Mouse (Mus musculus) induced T-regulatory cell, adult 2 months (primary cell): ENCODE results near the gene Sugt1.

Experiments
- DNase-seq: peaks from one replicate; pipeline ENCODE4 v3.0.0-alpha.2; 2012; ENCODE audit warnings: low read depth

Gene Sugt1

DNA sequence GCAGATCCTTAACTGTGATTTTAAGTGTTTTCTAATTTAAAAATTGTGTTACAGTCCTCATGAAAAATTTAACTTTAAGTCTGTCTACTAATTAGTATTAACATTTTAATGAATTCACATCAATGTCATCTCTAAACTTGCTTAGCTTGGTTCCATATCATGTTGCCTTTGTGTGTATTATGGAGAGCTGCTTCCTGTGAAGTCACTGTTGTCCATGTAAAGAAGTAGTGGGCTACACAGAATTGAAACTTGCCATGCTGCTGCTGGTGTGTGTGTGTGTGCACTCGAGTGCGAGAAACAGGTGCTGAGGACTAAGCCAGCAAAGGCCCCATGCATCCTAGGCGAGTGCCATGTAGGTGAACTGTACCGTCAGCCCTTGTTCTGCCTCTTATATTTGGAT lies 19.9 kb downstream of the Sugt1 start:
- no peak for DNase-seq

DNA sequence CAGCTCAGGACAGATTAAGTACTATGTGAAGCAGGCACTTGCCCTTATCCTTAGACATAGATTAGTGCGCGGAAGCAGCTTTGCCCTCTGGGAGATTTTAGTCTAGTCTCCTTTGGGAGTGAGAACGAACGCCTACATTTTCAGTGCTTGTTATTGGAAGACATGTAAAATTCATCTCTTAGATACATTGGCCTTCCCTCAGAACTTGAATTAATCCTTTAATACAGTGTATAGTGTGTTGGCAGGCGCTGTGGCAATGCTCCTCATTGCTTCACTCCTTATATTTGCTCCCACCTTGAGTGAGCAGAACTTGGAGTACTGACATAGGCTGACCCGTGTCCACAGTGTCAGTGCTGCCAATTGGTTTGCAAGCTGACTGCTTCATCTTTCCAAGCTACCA lies 20.8 kb downstream of the Sugt1 start:
- no peak for DNase-seq

DNA sequence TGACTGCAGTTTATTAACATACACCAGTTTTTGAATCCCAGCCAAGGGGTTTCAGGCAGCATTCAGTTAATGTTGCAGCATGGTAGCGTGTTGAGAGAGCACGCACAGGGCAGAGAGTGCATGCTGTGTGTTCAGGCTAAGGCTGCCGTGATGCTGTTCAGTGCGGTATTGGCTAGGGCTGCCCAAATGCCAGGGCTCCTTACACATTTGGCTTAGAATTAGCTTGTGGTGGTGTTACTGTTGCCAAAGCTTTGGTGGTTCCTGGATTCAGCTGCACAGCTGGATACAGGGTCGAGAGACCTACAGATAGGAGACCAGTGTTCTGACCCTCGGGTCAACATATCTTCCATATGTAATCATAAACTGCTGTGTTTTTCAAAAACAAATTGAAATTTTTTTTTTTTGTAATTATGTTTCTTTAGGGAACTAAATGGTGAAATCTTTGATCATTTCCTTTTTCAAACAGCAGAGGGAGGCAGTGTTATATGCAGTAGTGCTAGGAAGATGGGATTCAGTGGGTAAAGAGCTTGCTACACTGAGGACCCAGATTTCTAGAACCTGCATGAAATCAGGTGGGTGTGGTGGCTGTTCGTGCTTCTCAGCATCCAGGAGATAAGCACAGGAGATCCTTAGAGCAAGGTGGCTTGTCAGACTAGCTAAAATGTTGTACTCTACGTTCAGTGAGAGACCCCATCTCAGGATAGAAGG lies 29.8 kb downstream of the Sugt1 start:
- DNase-seq = peak; percentile 8

DNA sequence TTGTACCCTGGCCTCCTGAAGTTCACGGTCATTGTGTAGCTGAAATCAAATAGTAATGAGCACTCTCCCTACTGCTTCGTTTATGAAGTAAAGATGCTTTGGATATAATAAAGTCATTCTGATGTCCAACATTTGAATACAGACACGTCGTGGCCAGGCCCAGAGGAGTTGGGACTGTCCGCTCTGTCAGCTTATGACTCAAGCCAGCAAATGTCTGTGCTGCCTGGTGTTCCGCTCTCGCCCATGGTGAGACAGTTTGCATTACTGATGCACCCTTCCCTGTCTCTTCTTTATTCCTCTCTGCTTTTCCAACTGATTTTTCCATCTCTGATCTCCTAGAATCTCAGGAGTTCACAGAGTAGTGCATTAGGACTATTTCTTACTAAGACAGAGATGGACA lies 32.3 kb downstream of the Sugt1 start:
- no peak for DNase-seq

DNA sequence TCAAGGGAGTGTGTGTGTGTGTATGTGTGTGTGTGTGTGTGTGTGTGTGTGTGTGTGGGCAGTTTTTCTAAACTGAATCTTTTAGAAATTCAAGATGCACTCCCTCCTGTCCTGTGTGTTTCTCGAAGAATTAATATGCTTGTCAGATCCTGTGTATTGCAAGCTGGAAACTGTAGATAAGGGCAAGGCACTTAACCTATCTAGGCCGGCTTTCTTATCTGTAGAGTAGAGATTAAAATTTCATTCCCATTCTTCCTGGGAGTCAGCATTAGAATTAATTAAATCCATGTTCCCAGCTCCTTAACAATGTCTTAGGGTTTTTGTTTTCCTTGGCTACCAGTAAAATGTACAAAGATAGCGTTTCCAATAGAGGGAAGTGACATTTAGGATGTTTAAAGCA lies 33.7 kb downstream of the Sugt1 start:
- no peak for DNase-seq

DNA sequence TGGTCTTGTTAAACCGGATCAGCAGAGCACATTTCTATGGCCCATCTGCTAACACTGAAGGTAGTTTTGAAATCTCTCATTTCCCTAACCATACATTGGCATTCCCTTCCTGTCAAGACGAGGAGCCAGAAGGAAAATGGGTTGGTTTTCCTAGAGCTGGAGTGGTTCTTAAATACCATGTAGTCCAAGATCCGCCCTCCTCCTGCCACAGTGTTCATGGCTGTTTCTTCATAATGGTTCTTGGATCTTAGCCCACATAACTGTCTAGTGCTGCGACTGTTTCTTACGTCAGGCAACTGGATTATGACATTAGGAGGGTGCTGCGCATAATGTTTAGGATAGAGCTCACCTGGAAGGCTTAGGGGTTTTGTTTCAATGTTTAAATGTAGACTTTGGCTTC lies 44.8 kb downstream of the Sugt1 start:
- no peak for DNase-seq

DNA sequence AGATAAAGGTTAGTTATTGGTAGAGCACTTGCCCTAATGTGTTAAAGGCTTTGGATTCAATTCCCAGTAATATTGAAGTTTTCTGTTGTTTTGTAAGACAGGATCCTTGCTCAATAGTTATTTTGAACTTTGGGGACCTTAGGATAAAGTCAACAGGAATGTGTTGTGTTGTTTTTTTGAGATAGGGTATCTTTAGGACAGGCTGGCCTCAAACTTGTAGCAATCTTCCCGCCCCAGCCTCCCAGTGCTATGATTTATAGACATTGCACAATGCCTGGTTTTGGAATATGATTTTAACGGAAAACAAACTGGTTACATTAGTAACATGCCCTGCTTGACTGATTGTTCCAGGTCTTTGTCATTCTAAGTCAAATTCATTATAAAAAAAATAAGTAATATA lies 45.7 kb downstream of the Sugt1 start:
- no peak for DNase-seq

DNA sequence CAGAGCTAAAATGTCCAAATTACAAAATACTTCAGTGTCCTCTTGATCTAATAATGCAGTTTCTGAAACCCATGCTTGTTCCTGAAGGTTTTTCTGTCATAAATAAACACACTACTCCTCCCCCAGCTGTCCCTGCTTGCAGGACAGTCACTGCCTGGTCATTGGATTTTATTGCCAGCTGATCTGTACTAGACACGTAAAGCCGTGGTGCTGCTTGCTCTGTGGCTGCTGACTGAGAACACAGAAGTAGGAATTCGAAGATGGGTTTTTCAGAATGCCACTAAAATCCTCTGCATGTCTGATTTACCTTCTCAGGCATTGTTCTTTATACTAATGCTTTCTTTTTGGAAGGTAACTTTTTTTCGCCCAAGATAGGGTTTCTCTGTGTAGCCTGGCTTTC lies 49.3 kb downstream of the Sugt1 start:
- no peak for DNase-seq

DNA sequence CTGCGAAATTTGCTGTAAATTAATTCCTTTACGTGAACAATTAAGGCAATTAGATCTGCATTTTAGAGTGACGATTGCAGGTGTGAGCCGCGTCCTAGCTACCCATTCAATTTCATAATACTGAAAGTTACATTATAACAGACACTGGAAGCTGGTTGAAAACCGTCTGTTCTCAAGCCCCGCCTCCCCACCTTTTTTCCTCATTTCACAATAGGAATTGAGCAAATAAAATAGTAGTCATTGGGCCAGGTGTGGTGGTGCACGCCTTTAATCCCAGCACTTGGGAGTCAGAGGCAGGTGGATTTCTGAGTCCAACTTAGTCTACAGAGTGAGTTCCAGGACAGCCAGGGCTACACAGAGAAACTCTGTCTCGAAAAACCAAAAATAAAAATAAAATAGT lies 54.6 kb downstream of the Sugt1 start:
- no peak for DNase-seq

DNA sequence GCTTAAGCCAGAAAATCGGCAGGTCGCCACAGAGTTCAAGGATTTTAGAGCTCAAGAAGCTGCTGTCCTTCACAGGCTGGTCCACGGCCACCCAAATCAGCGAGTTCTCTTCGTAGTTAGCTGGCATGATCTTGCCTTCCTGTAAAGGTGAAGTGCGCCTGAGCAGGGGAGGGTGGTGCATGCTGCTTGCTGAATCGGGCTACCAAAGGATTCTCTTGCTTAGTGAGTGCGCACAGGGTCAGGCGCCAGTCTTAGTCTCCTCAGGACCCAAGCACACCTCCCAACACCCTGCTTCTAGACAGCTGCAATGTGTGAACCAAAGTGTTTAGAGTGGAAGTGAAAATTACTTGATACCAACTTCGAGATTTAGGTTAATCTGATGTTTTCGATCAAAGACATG lies 57.9 kb downstream of the Sugt1 start:
- no peak for DNase-seq

DNA sequence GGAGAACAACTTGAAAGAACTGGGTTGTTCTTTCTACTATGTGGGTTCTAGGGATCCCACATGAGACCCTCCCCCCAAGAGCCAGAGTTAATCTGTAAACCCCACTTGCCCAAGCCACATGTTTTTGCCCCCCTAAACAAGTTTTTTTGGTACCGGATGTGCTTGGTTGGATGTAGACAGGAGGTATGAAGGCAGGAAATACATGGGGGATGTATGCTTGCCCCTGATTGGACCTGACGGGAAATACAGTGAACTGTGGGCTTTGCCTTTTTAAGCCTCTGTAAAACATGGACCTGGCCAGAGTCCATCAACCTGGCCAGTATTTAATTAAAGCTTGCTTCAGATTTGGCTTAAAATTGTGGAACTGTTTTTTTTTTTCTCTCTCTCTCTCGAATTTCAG lies 62.2 kb downstream of the Sugt1 start:
- DNase-seq = no peak

DNA sequence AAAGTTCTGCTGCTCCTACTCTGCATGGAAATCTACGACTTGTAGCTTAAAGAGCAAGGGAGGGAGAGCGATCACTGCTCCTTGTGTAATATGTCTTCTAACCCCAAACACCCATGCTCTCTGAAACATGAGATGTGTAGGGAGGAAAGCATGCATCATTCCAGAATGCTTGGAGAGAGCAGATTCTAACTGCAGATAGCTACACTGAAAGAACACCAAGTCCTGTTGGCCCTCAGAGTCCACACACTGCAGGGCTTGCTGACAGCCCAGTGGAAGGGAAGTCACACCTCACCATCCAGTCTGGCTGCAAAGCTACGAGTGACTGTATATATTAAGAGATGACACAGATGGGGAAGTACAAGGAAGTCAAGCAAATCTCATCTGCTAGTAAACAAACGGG lies 65.2 kb downstream of the Sugt1 start:
- DNase-seq = no peak

DNA sequence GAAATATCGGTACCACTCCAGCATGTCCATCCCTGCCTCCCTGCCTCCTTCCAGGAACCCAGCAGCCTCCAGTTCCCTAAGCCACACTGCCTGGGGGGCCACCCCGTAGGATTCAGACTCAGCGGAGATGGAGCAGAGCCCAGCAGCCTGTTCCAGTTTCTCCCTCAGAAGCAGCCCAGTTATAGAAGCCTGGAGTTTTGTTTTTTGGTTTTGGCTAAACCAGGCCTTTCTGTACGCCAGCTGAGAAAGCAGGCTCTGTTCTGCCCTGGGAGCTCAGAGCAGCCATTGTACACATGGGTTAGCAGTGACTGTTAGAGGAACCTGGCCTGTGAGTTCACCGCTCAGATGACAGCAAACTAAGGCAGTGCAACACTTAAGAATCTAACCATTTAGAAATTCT lies 70.8 kb downstream of the Sugt1 start:
- no peak for DNase-seq

DNA sequence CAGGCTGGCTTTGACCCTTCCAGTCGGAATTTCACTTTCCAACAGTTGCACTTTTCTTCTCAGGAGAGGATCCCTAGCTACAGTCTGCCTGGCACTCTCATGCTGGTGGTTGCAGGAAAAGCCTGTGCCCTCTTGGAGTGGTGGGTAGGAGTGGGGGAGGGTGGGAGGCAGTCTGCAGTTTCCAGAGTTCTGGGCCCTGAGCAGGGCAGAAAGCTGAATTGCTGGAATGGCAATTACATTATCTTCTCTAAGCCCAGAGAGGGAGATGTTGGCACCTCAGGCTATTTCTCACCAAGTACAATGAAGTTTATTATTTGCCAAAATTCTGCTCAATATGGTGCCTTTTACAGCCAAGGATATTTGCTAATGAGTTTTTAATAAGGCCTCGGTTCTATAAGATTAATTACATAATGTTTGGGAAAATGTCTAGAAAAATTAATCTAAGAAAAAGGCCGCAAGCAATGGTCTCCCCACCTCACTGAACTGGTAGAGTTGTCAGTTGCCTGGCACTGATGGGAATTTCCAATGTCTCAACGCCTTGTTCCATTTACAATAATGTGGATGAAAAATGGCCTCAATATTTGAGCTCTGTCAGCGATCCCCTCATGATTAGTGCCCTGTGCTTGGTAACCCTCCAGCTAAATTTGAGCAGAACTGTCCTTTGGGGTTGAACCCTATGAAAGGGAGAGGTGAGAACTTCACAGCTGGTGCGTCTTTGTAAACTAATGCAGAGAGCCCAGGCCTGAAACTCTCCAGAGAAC lies 71.4 kb downstream of the Sugt1 start:
- DNase-seq = no peak

DNA sequence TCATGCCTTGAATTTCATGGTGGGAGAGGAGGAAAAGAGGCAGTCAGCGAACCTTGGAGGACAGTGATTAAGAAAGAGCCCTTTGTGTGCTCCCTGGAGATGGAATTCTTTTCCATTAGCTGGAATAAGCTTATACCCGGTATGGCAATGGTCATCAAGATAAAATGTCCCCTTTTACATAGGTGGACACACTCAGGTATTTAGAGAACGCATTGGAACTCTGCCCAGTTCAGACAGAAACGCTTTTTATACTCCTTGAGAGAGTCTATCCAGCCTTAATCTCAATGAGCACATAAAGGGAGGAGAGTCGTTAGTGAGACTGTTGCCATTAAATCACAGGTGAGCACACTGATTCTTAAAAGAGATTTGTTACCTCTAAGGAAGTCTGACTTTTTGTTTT lies 73.0 kb downstream of the Sugt1 start:
- DNase-seq = no peak

DNA sequence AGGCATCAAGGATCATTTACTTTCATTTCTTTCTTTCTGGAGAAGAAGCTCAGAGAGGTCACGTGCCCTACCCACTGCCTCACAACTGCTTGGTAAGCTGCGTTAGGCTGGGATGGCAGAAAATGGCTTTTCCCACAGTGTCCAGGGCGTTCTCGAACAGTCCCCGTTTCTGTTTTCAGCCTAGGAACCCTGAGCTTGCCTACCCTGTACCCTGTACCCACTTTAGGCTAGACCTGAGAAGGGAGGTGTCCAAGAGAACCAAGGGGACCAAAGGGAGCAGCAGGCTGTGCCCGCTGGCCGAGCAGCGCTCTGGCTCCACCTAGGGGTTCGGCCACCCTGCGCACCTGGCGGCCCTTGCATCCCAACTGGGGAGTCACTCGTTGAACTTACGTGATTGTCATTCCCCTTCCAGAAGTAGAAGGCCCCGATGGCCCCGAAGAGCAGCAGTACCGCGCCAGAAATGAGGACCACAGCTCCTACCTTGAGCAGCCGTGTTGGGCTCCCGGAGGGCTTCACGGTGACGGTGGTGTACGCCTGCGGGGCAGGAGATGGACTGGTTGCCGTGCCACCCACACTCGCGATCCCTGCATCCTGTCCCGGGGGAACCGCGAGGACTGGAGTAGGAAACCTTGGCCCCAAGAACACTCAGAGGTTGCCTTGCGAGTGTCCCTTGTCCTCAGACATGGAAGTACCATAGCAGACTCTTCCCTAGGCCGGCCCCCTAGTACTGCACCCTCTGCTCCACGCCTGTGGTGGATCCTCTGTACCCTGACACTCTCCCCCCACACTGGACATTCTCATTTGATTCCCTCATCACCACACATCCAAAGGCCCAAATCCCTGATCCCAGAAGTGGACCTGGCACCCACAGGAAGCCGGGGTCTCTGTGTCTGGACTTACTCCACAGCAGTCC lies 73.8 kb downstream of the Sugt1 start:
- DNase-seq = peak; percentile 65

DNA sequence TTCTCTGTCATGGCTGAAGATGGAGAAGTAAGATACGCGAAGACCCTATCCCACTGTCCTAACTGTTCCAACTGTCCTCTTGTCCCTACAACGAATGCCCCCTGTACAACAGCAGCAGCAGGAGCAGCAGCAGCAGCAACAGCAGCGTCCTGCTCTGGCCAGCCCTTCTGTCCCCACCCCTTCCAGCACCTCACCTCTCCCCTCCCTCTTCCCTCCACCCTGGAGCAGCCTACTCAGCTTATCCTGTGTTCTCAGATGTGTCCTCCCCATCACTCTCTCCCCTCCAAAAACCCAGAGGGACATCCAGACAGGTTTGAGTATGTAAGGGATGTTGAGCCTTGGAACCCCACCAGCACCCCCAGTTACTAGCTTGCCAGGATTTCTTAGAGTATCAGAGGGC lies 74.5 kb downstream of the Sugt1 start, which contains the start of gene Cnmd:
Gene Cnmd (minus strand): TSS at position 170 of the 400 bp plus-strand sequence.
- DNase-seq = no peak

DNA sequence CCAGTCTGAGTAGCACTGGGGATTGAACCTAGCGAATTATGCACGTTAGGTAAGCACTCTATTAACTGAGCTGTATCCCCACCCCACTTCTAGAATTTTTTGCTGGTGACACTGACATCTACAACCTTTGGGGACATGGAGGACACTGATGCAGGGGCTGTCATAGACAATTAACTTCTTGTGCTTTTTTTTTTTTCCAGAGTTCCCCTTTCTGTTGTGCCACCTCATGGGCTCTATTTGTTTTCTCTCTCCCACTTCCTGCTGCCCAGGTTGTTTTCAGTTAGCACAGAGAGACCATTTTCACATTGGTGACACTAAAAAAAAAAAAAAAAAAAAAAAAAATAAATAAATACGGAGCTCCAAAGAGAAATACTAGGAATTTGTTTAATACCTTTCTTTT lies 83.5 kb downstream of the Sugt1 start:
- DNase-seq = no peak

DNA sequence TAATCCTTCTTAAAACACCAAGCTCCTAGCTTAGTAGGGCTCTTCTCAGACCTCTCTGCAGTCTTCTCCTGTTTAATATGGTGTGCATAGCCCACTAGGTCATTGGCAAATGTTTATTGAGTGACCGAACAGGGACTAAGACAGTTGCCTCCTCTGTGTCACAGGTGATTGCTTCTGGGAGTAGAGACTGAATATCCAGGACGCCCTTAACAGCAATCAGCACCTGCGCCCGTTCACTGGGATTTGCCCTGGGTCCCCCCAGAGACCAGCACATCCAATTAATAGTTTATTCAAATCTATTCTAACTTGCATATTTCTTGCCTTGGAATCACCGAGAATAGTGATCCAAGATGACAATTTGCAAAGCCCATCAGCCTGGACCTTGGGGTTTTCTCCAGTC lies 85.1 kb downstream of the Sugt1 start:
- no peak for DNase-seq

DNA sequence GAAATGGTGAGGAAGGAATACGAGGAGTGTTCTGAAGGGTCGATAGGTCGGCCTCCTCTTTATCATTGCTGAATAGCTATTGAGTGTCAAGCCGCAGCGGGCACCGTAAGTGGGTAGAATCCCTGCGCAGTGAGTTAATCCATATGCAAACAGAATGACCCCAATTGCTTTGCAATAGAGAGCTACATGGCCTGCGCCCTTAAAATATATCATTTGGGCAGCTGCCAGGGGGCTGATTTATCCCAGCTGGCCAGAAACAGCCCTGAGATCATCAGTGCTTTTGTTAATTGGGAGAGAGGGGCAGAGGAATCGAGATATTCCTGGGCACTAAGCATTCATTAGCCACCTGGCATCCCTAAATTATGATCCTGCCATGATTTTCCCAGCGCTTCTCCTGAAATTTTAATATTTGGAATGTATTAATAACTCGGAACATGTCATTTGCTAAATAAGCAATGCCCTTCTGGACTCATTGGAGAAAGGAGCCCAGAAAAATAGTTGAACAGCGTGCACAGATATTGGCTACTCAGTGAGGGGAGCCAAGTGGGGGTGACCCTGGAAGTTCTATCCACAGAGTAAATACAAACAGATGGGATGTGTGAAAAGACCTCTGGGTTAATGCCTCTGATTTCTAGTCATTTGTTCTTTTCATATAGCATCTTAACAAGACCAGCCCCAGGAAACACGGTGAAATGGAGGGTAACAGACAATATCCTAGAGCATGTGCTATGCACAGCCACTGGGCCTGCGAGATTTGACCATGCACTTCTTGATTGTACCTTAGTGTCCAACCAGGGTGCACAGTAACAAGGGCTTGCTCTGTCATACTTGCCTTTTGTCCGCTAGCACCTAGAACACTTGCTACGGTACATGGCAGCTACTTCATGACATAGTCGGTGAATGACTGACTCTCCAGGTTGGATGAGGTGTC lies 85.9 kb downstream of the Sugt1 start:
- DNase-seq = no peak

DNA sequence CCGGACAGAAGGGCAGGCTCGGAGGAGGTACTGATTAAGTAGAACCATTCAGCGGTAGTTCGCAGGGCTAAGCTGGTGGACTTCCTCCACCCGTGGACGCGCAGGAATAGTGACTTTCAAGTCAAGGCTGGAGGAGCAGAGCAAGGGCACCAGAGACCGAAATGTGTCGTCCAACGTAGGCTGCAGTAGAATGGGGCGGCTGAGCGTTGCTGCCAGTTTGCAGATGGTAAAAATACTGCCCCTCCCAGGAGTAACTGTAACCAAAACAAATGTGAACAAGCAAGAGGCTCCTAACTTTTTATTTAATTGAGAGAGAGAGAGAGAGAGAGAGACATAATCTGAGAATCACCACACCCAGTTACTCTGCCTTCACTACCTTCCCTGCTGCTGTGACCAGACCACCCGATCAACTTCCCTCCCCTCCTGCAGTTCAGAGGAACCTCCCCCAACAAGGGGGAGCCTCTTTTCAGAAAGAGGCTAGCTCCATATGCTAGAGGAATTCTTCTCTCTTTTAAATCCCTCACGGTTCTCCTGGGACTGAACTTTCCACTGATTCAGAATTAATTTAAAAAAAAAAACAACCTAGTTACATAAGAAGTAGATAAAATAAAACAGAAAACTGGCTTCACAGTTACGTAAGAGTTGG lies 89.7 kb downstream of the Sugt1 start:
- no peak for DNase-seq
